8 mouse cellular contexts compared by ENCODE assay signal in genomic region chr11:57598161-57598560, GRCm38 (mm10). TPM values are rescaled to one million over a fixed set of nuclear protein-coding genes. Genes with fewer than 3 reads are reported as not detected.
DNase-seq lines count a peak whose midpoint lies in the region; ATAC-seq and TF ChIP-seq lines count a peak whose summit lies in the region.

No protein-coding gene starts in this region.

- no peak for ATAC-seq in forebrain, embryonic 14.5 days
- ATAC-seq in forebrain, embryonic 12.5 days (ENCODE audit: low FRiP score): no peak
- no peak for ATAC-seq in inflammation-experienced regulatory T-cells, adult 6 months

- H3K4me1 ChIP-seq in forebrain, embryonic 14.5 days (ENCODE audit: control insufficient read depth, insufficient read depth, low read length): peaks cover 22% of the 10 kb centered on the region
- H3K4me1 ChIP-seq in forebrain, embryonic 12.5 days: peaks cover 37% of the 10 kb centered on the region

- H3K9me3 ChIP-seq in forebrain, embryonic 14.5 days (replicated peaks; ENCODE audit: control insufficient read depth, low read length): no peaks in the 10 kb centered on the region
- no peaks in the 10 kb centered on the region for H3K9me3 ChIP-seq in forebrain, embryonic 12.5 days

- H3K4me3 ChIP-seq in forebrain, embryonic 14.5 days (ENCODE audit: low read depth, low read length): no peak overlapping the region
- no peak overlapping the region for H3K4me3 ChIP-seq in forebrain, embryonic 12.5 days (replicated peaks)
- H3K4me3 ChIP-seq in left cerebral cortex, adult 2 months: no peak overlapping the region

- H3K27me3 ChIP-seq in forebrain, embryonic 14.5 days (replicated peaks; ENCODE audit: control insufficient read depth, insufficient read depth, low read length): no peaks in the 10 kb centered on the region; the same call in 1 of the 2 replicates
- peaks cover 20% of the 10 kb centered on the region for H3K27me3 ChIP-seq in forebrain, embryonic 12.5 days

- WGBS in forebrain, embryonic 14.5 days: 49% methylated on average over 5 of the region's 5 CpGs
- 70% methylated on average over 5 of the region's 5 CpGs for WGBS in forebrain, embryonic 12.5 days

- H3K36me3 ChIP-seq in forebrain, embryonic 14.5 days (ENCODE audit: control insufficient read depth, insufficient read depth, low read length): no peaks in the 10 kb centered on the region
- H3K36me3 ChIP-seq in forebrain, embryonic 12.5 days (replicated peaks): no peaks in the 10 kb centered on the region

- TF ChIP-seq CTCF in left cerebral cortex, adult 2 months (IDR thresholded peaks at IDR 0.05): no peak

- no peak overlapping the region; the same call in 1 of the 2 replicates for H3K27ac ChIP-seq in forebrain, embryonic 14.5 days (ENCODE audit: low read depth, low read length)
- H3K27ac ChIP-seq in forebrain, embryonic 12.5 days: no peak overlapping the region
- H3K27ac ChIP-seq in left cerebral cortex, adult 2 months: no peak overlapping the region

- DNase-seq in forebrain, embryonic 14.5 days (ENCODE audit: low spot score): peak; percentile 70
- DNase-seq in ovary, adult 18-20 months (ENCODE audit: low spot score): peak; percentile 12
- DNase-seq in ovary, postnatal 14 days (ENCODE audit: low spot score): no peak
- peak; percentile 32 to 51 for DNase-seq in left cerebral cortex, adult 2 months (ENCODE audit: extremely low spot score in 1 of 2, low spot score in 2 of 2)
- DNase-seq in c-Kit-positive CD71-positive TER-119-positive erythroid progenitor cells, embryonic 14.5 days (ENCODE audit: low spot score): no peak
- no peak for DNase-seq in urinary bladder, postnatal 10 days (ENCODE audit: low spot score)

- no peak overlapping the region for H3K4me2 ChIP-seq in forebrain, embryonic 14.5 days (ENCODE audit: low read length)
- no peak overlapping the region for H3K4me2 ChIP-seq in forebrain, embryonic 12.5 days

- intact Hi-C loops in left cerebral cortex, adult 2 months (cut with DNase I): no loop called here

- no peak overlapping the region for H3K9ac ChIP-seq in forebrain, embryonic 14.5 days (ENCODE audit: low read length)
- no peak overlapping the region for H3K9ac ChIP-seq in forebrain, embryonic 12.5 days

RNA-seq across cellular contexts. Expression of gene Galnt10, which starts 47.1 kb away (rescaled TPM):
- 6.1 and 7.1 TPM in 2 replicates for polyA plus RNA-seq in forebrain, embryonic 14.5 days (2014; fragmentation: Nextera tagmentation; extraction: Ambion mirVana)
- 16.8 and 18.7 TPM in 2 replicates for polyA plus RNA-seq in forebrain, embryonic 12.5 days (2016; fragmentation: Nextera tagmentation; extraction: Ambion mirVana)
- total RNA-seq in left cerebral cortex, adult 2 months (2021): 1 to 10 TPM; 5.9 to 7.4 TPM
- 1 to 10 TPM; 2.8 to 5.2 (median 4.6) TPM for polyA plus RNA-seq in inflammation-experienced regulatory T-cells, adult 6 months (2017; shearing (Covaris generic))

Comparison
In these comparisons a context has a peak if more than half of its experiments do, and no peak if none do; other contexts are left out.
1. DNase-seq: peak in forebrain, embryonic 14.5 days (single experiment), ovary, adult 18-20 months (single experiment) and left cerebral cortex, adult 2 months (2 of 2); none in ovary, postnatal 14 days (single experiment), c-Kit-positive CD71-positive TER-119-positive erythroid progenitor cells, embryonic 14.5 days (single experiment) and urinary bladder, postnatal 10 days (single experiment).